Mouse (Mus musculus) limb, embryonic 11.5 days (tissue): ENCODE measurements at regions not wholly inside any gene's neighbourhood (a gene's known extent, or its start where the extent isn't known, plus 50 kb on each side); places are given as distances from the start of the nearest gene placed in this dataset.

Experiments
- ATAC-seq: fragments of 200-750 bp; cut with Nextera tagmentation; 2 replicates; pipeline ENCODE4 v1.8.0; 2017; ENCODE audit warnings: low read depth; ENCODE audit not compliant: insufficient number of reproducible peaks, low FRiP score, low TSS enrichment
- DNase-seq: peaks from one replicate; pipeline ENCODE4 v3.0.0-alpha.2; 2015; ENCODE audit warnings: low spot score
- H3K27ac ChIP-seq: fragments of 300-500 bp; sonication (generic); replicated peaks from 2 replicates; pipeline ENCODE4 v1.5.1; 2014; ENCODE audit warnings: low read depth, mild to moderate bottlenecking, low read length
- H3K27me3 ChIP-seq: fragments of 300-500 bp; sonication (generic); 2 replicates; pipeline ENCODE4 v1.6.1; 2014; ENCODE audit warnings: mild to moderate bottlenecking, low read length, mixed read lengths; ENCODE audit not compliant: control insufficient read depth, insufficient read depth
- H3K36me3 ChIP-seq: fragments of 300-500 bp; sonication (generic); 2 replicates; pipeline ENCODE4 v1.6.1; 2014; ENCODE audit warnings: mild to moderate bottlenecking, low read length, moderate library complexity, mixed read lengths; ENCODE audit not compliant: control insufficient read depth, insufficient read depth
- H3K4me1 ChIP-seq: fragments of 300-500 bp; sonication (generic); 2 replicates; pipeline ENCODE4 v1.6.1; 2014; ENCODE audit warnings: low read length, mixed read lengths; ENCODE audit not compliant: control insufficient read depth, insufficient read depth
- H3K4me2 ChIP-seq: fragments of 300-500 bp; sonication (generic); 2 replicates; pipeline ENCODE4 v1.6.1; 2014; ENCODE audit warnings: low read depth, mild to moderate bottlenecking, moderate library complexity; ENCODE audit not compliant: severe bottlenecking
- H3K4me3 ChIP-seq: fragments of 300-500 bp; sonication (generic); 2 replicates; pipeline ENCODE4 v1.5.1; 2014; ENCODE audit warnings: low read depth, low read length
- H3K9ac ChIP-seq: fragments of 300-500 bp; sonication (generic); 2 replicates; pipeline ENCODE4 v1.6.1; 2014; ENCODE audit warnings: mild to moderate bottlenecking, low read length
- H3K9me3 ChIP-seq: fragments of 300-500 bp; sonication (generic); 2 replicates; pipeline ENCODE4 v1.6.1; 2016; ENCODE audit warnings: low read length; ENCODE audit not compliant: control insufficient read depth
- WGBS: fragments of 180-500 bp; shearing (Covaris S2); extraction: QIAGEN DNeasy Blood & Tissue Kit; methylation state at CpG from one replicate; pipeline ENCODE4 v1.1.7; 2014; 5-methylcytosine and 5-hydroxymethylcytosine counted together

- Histone ChIP-seq H3K9me3 (no peaks in the 10 kb centered on the region), H3K27ac (no peak overlapping the region), H3K4me1 (peaks cover 5% of the 10 kb centered on the region; the same call in 1 of the 2 replicates), H3K36me3 (no peaks in the 10 kb centered on the region), H3K4me3 (no peak overlapping the region), H3K27me3 (no peaks in the 10 kb centered on the region), H3K4me2 (no peak overlapping the region), H3K9ac (no peak overlapping the region)
- ATAC-seq (no peak), DNase-seq (peak; percentile 30)
- WGBS = 78% methylated on average over 14 of the region's 14 CpGs
These were observed 123.3 kb upstream of the Slc44a1 start for GRCm38 (mm10) chr4:53316796-53317452.

GRCm38 (mm10) chr4:53315876-53316762 lies 124.1 kb upstream of the Slc44a1 start:
- H3K36me3 ChIP-seq = no peaks in the 10 kb centered on the region
- H3K4me3 ChIP-seq = no peak overlapping the region
- H3K27me3 ChIP-seq = no peaks in the 10 kb centered on the region
- peaks cover 5% of the 10 kb centered on the region; the same call in 1 of the 2 replicates for H3K4me1 ChIP-seq
- H3K4me2 ChIP-seq = no peak overlapping the region
- no peak overlapping the region for H3K9ac ChIP-seq
- 85% methylated on average over 13 of the region's 13 CpGs for WGBS
- ATAC-seq (no peak), DNase-seq (no peak)
- H3K27ac ChIP-seq = no peak overlapping the region
- no peaks in the 10 kb centered on the region for H3K9me3 ChIP-seq

GRCm38 (mm10) chr4:53315121-53315875 lies 124.9 kb upstream of the Slc44a1 start:
- WGBS = 79% methylated on average over 7 of the region's 7 CpGs
- ATAC-seq = no peak
- Histone ChIP-seq H3K4me2 (no peak overlapping the region), H3K9ac (no peak overlapping the region), H3K27ac (no peak overlapping the region), H3K36me3 (no peaks in the 10 kb centered on the region), H3K9me3 (no peaks in the 10 kb centered on the region), H3K4me1 (peaks cover 5% of the 10 kb centered on the region; the same call in 1 of the 2 replicates), H3K27me3 (no peaks in the 10 kb centered on the region), H3K4me3 (no peak overlapping the region)
- no peak for DNase-seq

GRCm38 (mm10) chr4:53314076-53314475 lies 126.1 kb upstream of the Slc44a1 start:
- no peak overlapping the region for H3K4me2 ChIP-seq
- no peak overlapping the region for H3K9ac ChIP-seq
- no peak overlapping the region for H3K27ac ChIP-seq
- H3K27me3 ChIP-seq = no peaks in the 10 kb centered on the region
- no peak overlapping the region for H3K4me3 ChIP-seq
- ATAC-seq = no peak
- peaks cover 5% of the 10 kb centered on the region; the same call in 1 of the 2 replicates for H3K4me1 ChIP-seq
- H3K36me3 ChIP-seq = no peaks in the 10 kb centered on the region
- H3K9me3 ChIP-seq = no peaks in the 10 kb centered on the region
- 93% methylated on average over 8 of the region's 8 CpGs for WGBS
- no peak for DNase-seq

GRCm38 (mm10) chr4:53307121-53307520 lies 133.1 kb upstream of the Slc44a1 start:
- no peak overlapping the region for H3K27ac ChIP-seq
- whole genome bisulfite sequencing = 77% methylated on average over 4 of the region's 4 CpGs
- H3K36me3 ChIP-seq = no peaks in the 10 kb centered on the region
- H3K4me1 ChIP-seq = no peaks in the 10 kb centered on the region
- H3K4me3 ChIP-seq = no peak overlapping the region
- no peak overlapping the region for H3K4me2 ChIP-seq
- H3K9me3 ChIP-seq = no peaks in the 10 kb centered on the region
- no peak overlapping the region for H3K9ac ChIP-seq
- DNase-seq (no peak), ATAC-seq (no peak)
- no peaks in the 10 kb centered on the region for H3K27me3 ChIP-seq

GRCm38 (mm10) chr4:53304782-53305385 lies 135.3 kb upstream of the Slc44a1 start:
- no peaks in the 10 kb centered on the region for H3K27me3 ChIP-seq
- DNase-seq = no peak
- no peak overlapping the region for H3K4me3 ChIP-seq
- H3K27ac ChIP-seq = no peak overlapping the region
- WGBS = 88% methylated on average over 4 of the region's 4 CpGs
- H3K9ac ChIP-seq = no peak overlapping the region
- H3K9me3 ChIP-seq = no peaks in the 10 kb centered on the region
- no peaks in the 10 kb centered on the region for H3K36me3 ChIP-seq
- H3K4me2 ChIP-seq = no peak overlapping the region
- ATAC-seq = no peak
- no peaks in the 10 kb centered on the region for H3K4me1 ChIP-seq

- DNase-seq = no peak
These were observed 135.9 kb upstream of the Slc44a1 start for GRCm38 (mm10) chr4:53304290-53304654.

More at GRCm38 (mm10) chr4:53304290-53304654, 135.9 kb upstream of the Slc44a1 start:
- Histone ChIP-seq H3K9ac (no peak overlapping the region), H3K36me3 (no peaks in the 10 kb centered on the region), H3K4me3 (no peak overlapping the region), H3K27ac (no peak overlapping the region), H3K9me3 (no peaks in the 10 kb centered on the region), H3K27me3 (no peaks in the 10 kb centered on the region), H3K4me2 (no peak overlapping the region), H3K4me1 (no peaks in the 10 kb centered on the region)
- 69% methylated on average over 2 of the region's 2 CpGs for WGBS
- ATAC-seq = no peak
